Mouse (Mus musculus): ENCODE results near the gene Abcd3. TPM values are rescaled to one million over a fixed set of nuclear protein-coding genes. Genes with fewer than 3 reads are reported as not detected.
"Not testable (repeated sequence)": the region's sequence is repeated elsewhere in the genome, so short reads cannot be mapped to it uniquely, and the experiment has no call there.

Abcd3 gene
- total RNA-seq, 2 experiments from 2014 or later, result 4.9 to 10.9 TPM

- no peak for ATAC-seq (replicated peaks; ENCODE audit: low FRiP score, poor library complexity, severe bottlenecking)
Observed at GRCm38 (mm10) chr3:121819693-121820200, 4.6 kb upstream of the Abcd3 start.

- no peak for ATAC-seq (replicated peaks; ENCODE audit: low FRiP score, poor library complexity, severe bottlenecking)
Observed at GRCm38 (mm10) chr3:121818736-121819396, 3.8 kb upstream of the Abcd3 start.

- no peak for ATAC-seq (replicated peaks; ENCODE audit: low FRiP score, poor library complexity, severe bottlenecking)
Observed at GRCm38 (mm10) chr3:121815549-121816235, 590 bp upstream of the Abcd3 start.

GRCm38 (mm10) chr3:121814413-121814864 is 663 bp downstream of the Abcd3 start:
- 0 out of 2 replicates have a peak, but pooled peaks have one; percentile 16 for ATAC-seq (replicated peaks; ENCODE audit: low FRiP score, poor library complexity, severe bottlenecking)

GRCm38 (mm10) chr3:121813834-121814233 is 1.3 kb downstream of the Abcd3 start:
- no peak for ATAC-seq (replicated peaks; ENCODE audit: low FRiP score, poor library complexity, severe bottlenecking)

- ATAC-seq (replicated peaks; ENCODE audit: low FRiP score, poor library complexity, severe bottlenecking), result no peak
Observed at GRCm38 (mm10) chr3:121808246-121808645, 6.9 kb downstream of the Abcd3 start.

GRCm38 (mm10) chr3:121794214-121794613 is 20.9 kb downstream of the Abcd3 start:
- no peak for ATAC-seq (replicated peaks; ENCODE audit: low FRiP score, poor library complexity, severe bottlenecking)

- ATAC-seq (replicated peaks; ENCODE audit: low FRiP score, poor library complexity, severe bottlenecking), result no peak
Observed at GRCm38 (mm10) chr3:121792246-121792645, 22.9 kb downstream of the Abcd3 start.

- no peak for ATAC-seq (replicated peaks; ENCODE audit: low FRiP score, poor library complexity, severe bottlenecking)
Observed at GRCm38 (mm10) chr3:121790442-121790841, 24.7 kb downstream of the Abcd3 start.

- no peak for ATAC-seq (replicated peaks; ENCODE audit: low FRiP score, poor library complexity, severe bottlenecking)
Observed at GRCm38 (mm10) chr3:121789790-121790189, 25.3 kb downstream of the Abcd3 start.

- ATAC-seq (replicated peaks; ENCODE audit: low FRiP score, poor library complexity, severe bottlenecking), result no peak
Observed at GRCm38 (mm10) chr3:121783020-121783419, 32.1 kb downstream of the Abcd3 start.

GRCm38 (mm10) chr3:121777943-121778342 is 37.2 kb downstream of the Abcd3 start:
- no peak for ATAC-seq (replicated peaks; ENCODE audit: low FRiP score, poor library complexity, severe bottlenecking)

- ATAC-seq (replicated peaks; ENCODE audit: low FRiP score, poor library complexity, severe bottlenecking), result not testable (repeated sequence)
Observed at GRCm38 (mm10) chr3:121773336-121773735, 41.8 kb downstream of the Abcd3 start.

GRCm38 (mm10) chr3:121768770-121769169 is 46.3 kb downstream of the Abcd3 start:
- ATAC-seq (replicated peaks; ENCODE audit: low FRiP score, poor library complexity, severe bottlenecking), result no peak

- ATAC-seq (replicated peaks; ENCODE audit: low FRiP score, poor library complexity, severe bottlenecking), result no peak
Observed at GRCm38 (mm10) chr3:121766818-121767217, 48.3 kb downstream of the Abcd3 start.

GRCm38 (mm10) chr3:121766048-121766447 is 49.1 kb downstream of the Abcd3 start:
- no peak for ATAC-seq (replicated peaks; ENCODE audit: low FRiP score, poor library complexity, severe bottlenecking)

GRCm38 (mm10) chr3:121762056-121762852 is 52.8 kb downstream of the Abcd3 start:
- ATAC-seq (replicated peaks; ENCODE audit: low FRiP score, poor library complexity, severe bottlenecking), result 0 out of 2 replicates have a peak, but pooled peaks have one; percentile 49

- ATAC-seq (replicated peaks; ENCODE audit: low FRiP score, poor library complexity, severe bottlenecking), result no peak
Observed at GRCm38 (mm10) chr3:121758373-121758772, 56.7 kb downstream of the Abcd3 start.

GRCm38 (mm10) chr3:121755152-121755551 is 60.0 kb downstream of the Abcd3 start:
- no peak for ATAC-seq (replicated peaks; ENCODE audit: low FRiP score, poor library complexity, severe bottlenecking)
